In genomic region chr1:182073180-182073579, GRCm38 (mm10) we compare ENCODE assay signal across 13 mouse cellular contexts. TPM values are rescaled to one million over a fixed set of nuclear protein-coding genes. Genes with fewer than 3 reads are reported as not detected.
"Had no signal": no experiment of that assay in that cellular context is flagged by ENCODE, and none has a peak within 500 bp of the region (broad histone marks: within the 10 kb centered on the region; RNA-seq: fewer than 3 reads in every experiment).

No protein-coding gene starts in this region.

- DNase-seq: kidney, postnatal 25 days; liver; liver, embryonic 13.5 days; liver, postnatal 0 days; lung, postnatal 14 days; midbrain, embryonic 14.5 days; spleen, adult 18-20 months; thymus, adult 18-20 months; thymus, postnatal 14 days had no signal

- H3K27me3 ChIP-seq: liver, embryonic 13.5 days; lung, embryonic 15.5 days; neural tube, embryonic 12.5 days had no signal

- H3K4me2 ChIP-seq: liver, embryonic 13.5 days; lung, embryonic 15.5 days; neural tube, embryonic 12.5 days had no signal

- H3K36me3 ChIP-seq: liver, embryonic 13.5 days; lung, embryonic 15.5 days; neural tube, embryonic 12.5 days had no signal

- H3K4me1 ChIP-seq: liver, embryonic 13.5 days; lung, embryonic 15.5 days; neural tube, embryonic 12.5 days had no signal

- H3K9me3 ChIP-seq: lung, embryonic 15.5 days had no signal

- H3K4me3 ChIP-seq: left cerebral cortex, adult 2 months; liver, embryonic 13.5 days; lung, embryonic 15.5 days; neural tube, embryonic 12.5 days had no signal

- ATAC-seq: liver, postnatal 0 days had no signal

- H3K9ac ChIP-seq: liver, embryonic 13.5 days; liver, postnatal 0 days; lung, embryonic 15.5 days; neural tube, embryonic 12.5 days had no signal

- H3K27ac ChIP-seq: left cerebral cortex, adult 2 months; liver, embryonic 13.5 days; lung, embryonic 15.5 days; neural tube, embryonic 12.5 days had no signal

RNA-seq across cellular contexts. Expression of gene Enah, which starts 53.4 kb away (rescaled TPM):
- total RNA-seq: monocyte, adult 5-6 weeks had no signal
